Mouse (Mus musculus) T-helper 1 cell (primary cell): Measurements from ENCODE around the gene Mgarp.
"Not testable (repeated sequence)": the region's sequence is repeated elsewhere in the genome, so short reads cannot be mapped to it uniquely, and the experiment has no call there.

Experiments used
- in situ Hi-C: fragments of 300-600 bp; cut with MboI, MseI; formaldehyde crosslinking; loops from one replicate; pipeline ENCODE4 v1.15.1; 2025; ENCODE audit warnings: high pct_unique_total_duplicates

Gene Mgarp

DNA sequence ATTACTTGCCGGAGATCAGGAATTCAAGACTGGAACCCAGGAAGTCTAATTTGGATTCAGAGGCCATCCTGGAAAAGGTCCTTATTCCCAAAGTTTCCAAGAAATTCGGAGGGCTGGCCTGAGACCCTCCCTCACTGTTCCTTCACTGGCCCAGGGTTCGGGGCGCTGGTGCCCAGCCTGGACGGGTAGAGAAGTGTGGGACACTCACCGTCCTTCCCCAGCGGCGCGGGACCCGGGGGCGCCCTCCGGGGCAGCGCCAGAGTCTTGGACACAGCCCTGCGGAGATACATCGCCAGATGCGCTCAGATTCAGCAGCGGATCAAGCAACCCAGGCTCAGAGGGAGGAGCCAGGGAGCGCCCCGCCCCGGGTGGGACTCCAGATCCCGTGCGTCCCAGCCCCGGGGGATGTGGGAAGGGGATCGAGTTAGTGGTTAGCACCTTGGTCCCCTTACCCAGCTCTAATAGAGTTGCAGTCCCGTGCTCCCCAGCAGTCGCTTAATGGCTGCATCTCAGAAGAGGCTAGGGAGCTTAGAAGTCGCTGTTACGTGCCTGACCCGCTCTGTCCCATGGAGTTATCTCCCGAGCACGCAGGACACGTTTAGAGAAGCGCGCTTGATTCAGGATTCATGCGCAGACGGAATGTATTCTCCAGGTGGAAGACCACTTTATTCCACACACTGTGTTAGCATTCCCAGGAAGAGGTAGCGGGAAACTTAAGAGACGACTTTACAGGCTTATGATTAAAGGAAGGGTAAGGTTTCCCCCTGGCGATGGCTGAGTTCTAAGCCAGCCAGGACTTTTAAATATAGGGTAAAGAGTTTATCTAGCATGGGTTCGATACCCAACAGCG is at the start of gene Mgarp:
Gene Mgarp, minus strand, starts transcription at position 520 of the 850 bp plus-strand sequence.
- in situ Hi-C loops: no loop called here

DNA sequence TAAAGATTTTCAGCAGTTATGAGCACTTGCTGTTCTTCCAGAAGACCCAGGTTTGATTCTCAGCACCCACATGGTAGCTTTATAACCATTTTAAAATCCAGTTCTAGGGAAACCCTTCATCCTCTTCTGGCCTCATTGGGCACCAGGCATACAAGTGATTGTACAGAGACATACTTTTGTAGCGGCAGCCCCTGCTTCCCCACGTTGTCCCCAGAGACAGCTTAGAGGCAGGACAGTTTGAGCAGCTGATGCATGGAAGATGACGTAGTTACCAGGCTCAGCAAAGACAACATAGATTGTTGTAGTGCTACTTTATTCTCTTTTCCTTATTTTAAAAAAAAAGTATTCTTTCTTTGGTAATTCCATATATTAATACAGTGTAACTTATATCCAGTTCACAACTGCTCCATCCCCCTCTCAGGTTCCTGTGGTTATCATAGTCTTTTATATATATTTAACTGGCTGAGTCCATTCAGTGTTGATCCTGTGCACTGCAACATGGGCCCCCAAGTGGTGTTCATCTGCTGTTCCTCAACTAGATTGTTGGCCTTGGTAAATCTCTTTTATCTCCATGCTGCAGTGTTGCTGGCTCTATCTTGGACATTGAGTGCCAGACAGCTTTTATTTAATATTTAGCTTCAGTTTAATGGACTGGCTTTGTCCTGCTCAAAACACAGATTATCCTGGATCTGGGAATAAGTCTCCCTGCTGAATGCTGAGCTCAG is 38.5 kb upstream of the Mgarp start:
- in situ Hi-C loops: loop anchor here (5.0 kb wide), 1 partner anchor 32 kb away; no protein-coding TSS in a partner anchor

DNA sequence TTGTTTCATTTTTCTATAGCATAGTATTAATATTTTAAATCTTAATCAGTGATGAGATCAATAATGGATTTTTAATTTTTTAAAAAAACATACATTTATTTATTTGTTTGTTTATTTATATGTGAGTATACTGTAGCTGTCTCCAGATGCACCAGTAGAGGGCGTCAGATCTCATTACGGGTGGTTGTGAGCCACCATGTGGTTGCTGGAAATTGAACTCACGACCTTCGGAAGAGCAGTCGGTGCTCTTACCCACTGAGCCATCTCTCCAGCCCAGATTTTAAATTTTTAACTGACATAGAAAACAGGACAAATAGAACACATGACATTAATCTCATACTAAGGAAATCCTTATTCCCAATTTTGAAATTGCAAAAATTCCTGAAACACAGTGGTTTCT is 37.8 kb upstream of the Mgarp start:
- in situ Hi-C loops: loop anchor here (5.0 kb wide), 1 partner anchor 33 kb away; no protein-coding TSS in a partner anchor

DNA sequence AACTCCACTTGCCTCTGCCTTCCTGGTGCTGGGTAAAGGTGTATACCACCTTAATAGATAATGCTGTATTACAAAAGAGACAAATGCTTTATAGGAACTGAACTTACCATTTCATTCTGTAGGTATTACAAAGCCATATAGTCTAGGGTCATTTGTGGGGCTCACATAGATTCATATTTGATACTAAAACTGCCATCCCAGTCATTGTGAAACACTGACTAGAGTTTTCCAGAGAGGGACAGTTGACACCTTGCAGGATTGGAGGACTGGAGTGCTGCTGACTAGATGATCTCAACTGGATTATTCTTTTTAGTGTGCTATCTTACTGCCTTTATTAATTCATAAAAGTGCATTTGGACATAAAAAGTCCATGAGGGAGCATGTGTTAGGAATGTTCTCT is 28.9 kb upstream of the Mgarp start:
- in situ Hi-C loops: no loop called here

DNA sequence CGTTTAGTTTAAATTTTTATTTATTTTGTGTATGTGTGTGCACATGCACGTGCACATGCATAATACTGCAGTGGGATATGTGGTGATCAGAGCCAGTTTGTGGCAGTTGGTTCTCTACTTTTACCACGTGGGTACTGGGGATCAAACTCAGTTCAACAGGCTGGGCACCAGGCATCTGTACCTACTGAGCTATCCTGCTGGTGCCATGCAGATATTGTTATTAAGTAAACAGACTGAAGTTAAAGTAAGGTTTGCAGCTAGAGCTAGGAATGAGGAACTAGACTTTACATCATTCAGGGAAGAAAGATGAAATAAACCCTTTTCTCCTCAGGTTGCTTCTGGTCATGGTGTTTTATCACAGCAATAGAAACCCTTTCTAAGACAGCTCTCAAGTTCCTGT is 25.4 kb upstream of the Mgarp start:
- in situ Hi-C loops: no loop called here

DNA sequence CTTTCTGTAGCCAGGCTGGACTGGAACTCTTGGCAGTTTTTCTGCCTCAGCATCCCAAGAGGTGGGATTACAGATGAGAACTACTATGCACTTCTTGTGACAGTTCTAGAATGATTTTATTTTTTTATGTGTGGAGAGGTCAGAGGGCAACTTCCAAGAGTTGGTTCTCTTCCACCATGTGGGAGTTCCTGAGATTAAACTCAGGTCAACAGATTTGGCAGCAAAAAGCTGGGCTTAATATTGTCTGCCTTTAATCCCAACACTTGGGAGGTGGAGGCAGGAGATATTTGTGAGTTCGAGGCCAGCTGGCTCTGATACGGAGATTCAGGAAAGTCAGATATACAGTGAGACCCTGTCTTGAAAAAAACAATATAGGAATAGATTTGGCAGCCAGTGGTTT is 21.4 kb upstream of the Mgarp start:
- in situ Hi-C loops: no loop called here

DNA sequence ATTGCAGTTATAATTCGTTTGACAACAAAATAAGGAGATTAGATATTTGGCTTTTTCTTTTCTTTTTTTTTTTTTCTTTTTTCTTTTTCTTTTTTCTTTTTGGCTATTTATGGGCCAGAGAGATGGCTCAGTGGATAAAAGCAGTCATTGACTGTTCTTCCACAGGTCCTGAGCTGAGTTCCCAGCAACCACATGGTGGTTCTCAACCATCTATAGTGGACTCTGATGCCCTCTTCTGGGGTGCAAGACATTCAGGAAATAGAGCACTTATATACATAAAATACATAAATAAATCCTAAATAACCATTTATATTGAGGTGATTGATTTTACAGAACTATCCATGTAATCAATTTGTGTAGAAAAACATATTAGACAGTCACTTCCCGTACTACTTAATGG is 20.9 kb upstream of the Mgarp start:
- in situ Hi-C loops: no loop called here

DNA sequence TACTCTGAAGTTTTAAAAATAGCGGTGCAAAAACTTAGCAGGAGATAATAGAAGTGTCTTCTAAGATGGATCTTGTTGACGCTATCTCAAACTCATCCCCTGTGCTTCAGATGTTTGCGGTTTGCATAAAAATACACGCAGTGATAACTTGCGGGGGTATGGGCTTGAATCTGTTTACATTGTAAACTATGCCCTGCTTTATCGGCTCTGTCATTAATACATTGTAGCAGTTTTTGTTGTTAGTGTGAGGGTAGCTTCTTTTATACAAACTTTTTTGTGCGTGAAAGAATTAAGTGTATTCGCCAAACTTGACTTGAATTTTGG is 20.6 kb upstream of the Mgarp start:
- in situ Hi-C loops: no loop called here

DNA sequence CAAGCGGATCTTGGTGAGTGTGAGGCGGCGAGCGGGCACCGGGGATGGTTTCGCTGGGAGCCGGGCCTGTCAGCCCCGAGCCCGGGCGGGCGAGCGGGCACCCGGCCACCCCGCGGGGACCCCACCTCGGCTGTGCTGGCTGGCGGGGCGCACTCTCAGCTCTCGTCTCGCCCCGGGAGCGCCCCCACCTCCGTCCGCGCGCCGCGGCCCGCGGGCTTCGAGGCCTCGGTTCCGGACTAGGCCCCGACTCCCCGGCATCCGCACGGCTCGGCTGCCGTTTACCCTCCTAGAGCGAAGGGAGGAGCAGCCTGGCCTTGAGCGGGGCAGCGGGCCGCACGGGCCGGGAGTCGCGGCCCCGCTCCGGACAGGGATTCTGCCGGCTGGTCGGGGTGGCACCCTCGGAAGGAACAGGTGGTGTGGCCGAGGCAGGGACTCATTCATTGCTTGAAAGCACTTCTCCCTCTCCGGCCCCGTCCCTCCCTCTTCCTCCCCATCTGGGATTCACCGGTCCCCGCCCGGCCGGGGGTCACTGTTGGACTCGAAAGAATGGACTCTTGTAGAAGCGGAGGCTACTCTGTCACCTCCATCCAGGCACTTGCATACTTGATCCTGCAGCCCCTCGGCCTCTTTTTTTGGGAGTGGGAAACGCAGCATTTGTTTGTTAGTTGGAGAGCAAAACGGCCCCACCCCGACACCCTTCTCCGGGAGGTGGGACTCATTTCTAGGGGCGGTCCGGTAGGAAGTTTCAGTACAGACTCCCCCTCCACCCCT is 20.0 kb upstream of the Mgarp start:
- in situ Hi-C loops: no loop called here

DNA sequence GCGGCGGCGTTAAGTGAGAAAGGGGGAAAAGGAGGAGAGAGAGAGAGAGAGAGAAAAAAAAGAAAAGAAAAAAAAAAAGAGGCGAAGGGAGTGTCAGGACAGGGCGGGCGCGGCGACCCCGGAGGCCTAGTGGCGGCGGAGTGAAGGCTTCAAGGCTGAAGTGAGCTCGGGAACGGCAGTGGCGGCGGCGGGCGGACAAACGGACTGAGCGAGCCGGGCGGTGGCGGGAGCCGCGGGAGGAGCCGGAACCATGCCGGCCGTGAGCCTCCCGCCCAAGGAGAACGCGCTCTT is 19.5 kb upstream of the Mgarp start:
- in situ Hi-C loops: no loop called here

DNA sequence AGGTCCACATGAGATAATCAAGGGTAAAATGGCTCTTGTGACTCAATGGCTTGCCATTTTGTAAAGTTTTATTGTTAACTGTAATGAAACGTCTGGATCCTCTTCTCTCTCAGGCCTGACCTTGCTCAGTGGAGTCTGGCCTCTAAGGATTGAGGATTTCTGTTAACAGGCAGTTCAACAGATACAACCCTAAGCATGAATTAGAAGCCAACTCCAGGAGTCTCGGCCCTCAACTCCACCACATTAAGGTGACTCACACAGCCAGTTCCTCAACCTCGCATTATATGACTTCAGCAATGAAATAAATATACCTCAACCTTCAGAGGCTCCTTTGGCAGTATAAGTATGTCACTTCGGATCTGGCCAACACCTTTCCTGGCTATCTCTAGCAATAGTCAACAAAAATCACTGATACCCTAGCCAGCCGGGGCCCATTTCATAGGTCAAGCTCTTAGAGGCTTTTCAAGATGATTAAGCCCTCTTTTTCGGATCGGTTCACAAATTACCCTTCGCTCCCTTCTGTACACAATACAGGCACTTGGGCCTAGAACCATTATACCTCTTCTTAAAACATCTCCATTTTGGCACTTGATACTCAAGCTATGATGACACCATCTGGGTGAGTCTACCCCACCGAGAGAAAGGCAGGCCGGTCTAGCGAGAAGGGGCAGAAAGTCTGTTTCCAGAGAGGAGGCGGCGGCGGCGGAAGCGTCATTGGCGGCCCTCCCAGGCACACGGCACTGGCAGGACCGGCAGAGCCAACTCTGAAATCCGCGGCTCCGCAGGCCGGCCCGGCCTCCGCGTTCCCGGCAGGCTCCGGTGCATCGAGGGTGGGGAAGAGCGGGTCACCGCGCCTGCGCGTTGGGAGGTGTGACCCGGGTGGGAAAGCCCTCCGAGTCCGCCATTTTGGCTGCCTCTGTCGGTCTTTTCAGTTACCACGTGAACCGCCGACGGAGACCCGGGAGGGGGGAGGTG is 18.8 kb upstream of the Mgarp start, which contains the start of gene Naa15:
Gene Naa15, plus strand, starts transcription at position 51 of the 975 bp plus-strand sequence.
- in situ Hi-C loops: no loop called here

DNA sequence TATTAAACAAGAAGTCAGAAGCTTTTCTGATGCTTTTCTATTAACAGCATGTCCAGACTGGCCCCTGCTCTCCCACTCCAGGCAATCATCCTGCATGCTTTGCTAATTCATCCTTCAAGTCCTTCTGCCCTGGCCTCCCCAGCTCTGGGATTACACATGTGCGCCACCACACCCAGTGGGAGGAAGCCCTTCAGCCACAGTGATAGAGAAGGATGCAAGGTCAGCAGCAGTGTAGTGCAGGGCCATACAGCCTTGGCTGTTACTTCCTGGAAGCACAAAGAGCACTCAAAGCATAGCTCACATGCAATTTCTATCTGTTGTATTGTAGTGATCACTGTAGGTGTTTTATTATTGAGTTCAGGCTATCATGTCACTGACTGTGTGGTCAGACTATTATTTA is 16.7 kb upstream of the Mgarp start:
- in situ Hi-C loops: no loop called here

DNA sequence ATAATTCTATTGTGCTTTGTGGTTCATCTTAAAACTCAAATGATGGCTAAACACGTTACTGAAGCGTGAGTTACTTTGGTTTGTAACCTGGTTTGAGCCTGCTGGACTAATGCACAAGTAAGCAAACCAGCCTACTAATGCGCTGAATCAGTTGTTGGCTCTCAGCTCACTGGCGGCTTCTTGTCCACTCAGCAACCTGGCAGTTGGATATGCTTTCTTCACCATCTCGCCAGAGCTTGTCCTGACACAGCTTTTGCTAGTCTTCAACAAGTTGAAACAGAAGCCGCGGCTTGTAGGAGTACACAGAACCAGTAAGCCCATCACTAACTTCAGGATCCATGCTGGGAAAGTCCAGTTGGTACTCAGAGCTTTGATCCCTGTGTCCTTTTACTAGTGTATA is 15.9 kb upstream of the Mgarp start:
- in situ Hi-C loops: no loop called here

DNA sequence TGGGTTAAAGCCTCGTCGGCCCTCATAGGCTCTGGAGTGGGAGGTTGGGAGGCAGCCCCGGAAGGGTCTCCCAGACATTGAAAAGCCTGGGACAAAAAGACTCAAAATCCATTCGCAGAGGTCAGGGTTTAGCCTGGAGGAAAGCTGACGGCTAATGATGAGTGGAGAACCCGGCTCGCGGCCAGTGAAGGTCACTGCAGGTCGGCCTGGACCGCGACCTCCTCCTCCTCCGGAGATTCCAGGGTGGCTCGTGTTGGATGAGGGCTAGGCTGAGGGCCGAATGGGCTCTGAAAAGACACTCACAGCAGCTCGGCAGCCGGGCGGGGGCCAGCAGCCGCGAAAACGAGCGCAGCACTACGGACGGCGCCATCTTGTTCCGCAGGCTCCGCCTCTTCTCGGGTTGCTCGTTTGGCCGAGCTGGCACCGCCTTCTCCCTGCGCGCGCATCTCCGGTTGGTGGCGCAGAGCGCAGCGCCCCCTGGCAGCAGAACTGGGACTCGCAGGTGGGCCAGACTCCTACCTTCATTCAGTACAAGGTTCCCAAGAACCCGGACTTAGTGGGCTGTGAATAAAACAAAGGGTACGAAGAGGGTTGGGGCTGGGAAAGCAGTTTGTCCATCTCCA is 12.1 kb upstream of the Mgarp start, which contains the start of gene Ndufc1:
Gene Ndufc1, minus strand, starts transcription at position 428 of the 623 bp plus-strand sequence.
- in situ Hi-C loops: no loop called here

DNA sequence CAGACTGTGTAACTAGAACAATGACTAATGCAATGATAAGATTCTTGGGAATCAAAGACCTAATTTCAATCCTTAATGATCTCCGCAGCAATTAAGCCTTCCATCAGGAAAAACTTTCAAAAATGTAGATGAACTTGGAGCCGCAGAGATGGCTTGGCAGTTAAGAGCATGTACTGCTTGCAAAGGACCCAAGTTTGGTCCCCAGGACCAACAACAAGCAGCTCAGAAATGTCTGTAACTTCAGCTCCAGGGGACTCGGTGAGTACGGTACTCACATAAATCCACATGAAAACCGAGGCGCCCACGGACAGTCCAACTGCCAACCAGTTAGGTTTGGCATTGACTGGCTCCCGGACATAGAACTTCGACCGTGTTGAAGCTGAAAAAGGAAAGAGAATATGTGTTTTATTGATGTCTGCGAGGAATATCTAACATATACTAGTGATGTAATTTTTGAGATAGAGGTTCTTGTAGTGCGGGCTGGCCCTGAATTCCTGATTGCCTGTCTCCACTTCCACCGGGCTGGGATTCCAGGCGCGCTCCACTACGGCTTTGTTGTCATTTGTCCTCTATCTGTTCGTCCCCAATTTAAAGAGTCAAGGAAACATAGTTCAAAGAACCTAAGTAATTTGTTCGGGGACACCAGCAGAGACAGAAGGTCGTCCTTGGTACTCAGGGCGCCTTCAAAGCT is 11.5 kb upstream of the Mgarp start:
- in situ Hi-C loops: no loop called here

DNA sequence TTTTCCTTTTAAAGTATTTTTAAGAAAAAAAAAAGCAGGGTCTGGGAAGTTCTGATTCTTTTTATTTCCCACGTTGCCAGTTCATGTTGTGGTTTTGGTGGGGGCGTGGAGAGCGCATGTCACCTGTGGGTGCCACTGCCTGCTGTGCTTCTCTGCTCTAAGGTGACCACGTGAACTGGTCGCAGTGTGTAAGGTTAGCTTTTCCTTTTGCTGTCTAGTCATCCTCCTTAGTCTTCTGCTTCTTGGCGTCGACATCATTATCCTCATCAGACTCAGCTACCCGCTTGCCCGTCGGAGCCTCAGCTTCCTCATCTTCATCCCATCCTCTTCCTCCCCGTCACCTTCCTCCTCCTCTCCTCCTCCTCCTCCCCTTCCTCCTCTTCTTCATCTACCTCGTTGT is 6.1 kb upstream of the Mgarp start:
- in situ Hi-C loops: no loop called here

DNA sequence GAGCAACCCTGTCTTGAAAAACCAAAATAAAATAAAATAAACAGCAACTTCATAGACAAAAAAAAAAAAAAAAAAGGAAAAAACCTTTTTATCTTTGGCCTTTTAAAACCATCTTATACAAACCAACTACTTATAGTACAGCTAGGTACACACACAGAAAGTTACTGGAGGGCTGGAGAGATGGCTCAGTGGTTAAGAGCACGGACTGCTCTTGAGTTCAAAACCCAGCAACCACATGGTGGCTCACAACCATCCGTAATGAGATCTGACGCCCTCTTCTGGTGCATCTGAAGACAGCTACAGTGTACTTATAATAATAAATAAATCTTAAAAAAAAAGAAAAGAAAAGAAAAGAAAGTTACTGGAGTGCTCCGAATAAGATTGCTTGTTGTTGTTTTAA is 5.5 kb upstream of the Mgarp start:
- in situ Hi-C loops: not testable (repeated sequence)

DNA sequence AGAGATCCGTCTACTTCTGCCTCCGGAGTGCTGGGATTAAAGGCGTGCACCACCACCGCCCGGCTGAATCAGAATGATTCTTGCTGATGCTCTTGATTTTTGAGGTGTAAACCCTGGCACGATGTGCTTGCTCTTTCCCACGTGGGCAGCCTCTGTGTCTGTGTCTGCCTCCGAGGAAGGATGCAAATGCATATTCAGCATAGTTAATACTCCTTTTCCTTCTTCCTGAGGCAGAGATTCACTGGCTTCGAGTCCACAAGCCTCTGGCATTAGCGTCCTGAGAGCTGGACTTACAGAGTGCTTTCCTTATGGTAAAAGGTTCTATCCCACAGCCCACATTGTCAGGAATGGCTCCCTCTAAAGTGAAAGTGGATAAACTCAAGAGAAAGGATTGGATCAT is 4.1 kb upstream of the Mgarp start:
- in situ Hi-C loops: no loop called here

DNA sequence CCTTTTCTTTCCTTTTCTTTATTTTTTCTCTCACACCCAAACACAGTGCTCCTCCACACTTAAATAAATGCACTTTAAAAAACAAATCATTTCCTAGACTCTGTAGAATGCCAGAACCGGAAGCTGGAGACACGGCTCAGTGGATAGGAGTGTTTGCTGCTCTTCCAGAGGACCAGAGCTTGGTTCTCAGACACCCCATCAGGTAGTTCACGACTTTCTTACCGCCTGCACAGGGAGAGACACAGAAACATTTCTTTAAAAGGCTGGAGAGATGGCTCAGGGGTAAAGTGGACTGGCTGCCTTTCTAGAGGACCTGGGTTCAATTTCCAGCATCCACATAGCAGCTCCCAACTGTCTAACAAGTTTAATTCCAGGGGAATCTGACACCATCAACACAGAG is 3.0 kb upstream of the Mgarp start:
- in situ Hi-C loops: no loop called here

DNA sequence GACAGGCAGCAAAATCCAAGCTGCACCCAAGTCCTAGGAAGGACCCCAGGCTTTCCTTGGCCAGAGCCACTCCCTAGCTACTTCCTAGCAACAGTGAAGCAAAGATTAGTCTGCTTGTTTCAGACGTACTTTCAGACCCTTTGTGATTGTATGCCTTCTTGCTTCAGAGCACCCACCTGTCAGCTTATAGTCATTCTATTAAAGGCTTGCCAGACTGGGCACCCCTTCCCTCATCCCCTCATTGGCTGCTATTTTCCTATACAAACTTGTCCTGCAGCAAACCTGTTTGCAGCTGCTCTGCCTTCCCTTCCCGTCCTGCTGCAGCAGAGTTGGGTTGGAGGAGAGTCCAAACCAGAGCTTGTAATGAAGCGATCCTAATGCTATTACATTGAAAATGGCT is 2.1 kb upstream of the Mgarp start:
- in situ Hi-C loops: no loop called here
